Mouse (Mus musculus) small intestine, adult 2 months (tissue): ENCODE data around the gene Pawr.

Source experiments
- CTCF ChIP-seq: fragments of 200-500 bp; IDR thresholded peaks from 2 replicates; pipeline ENCODE4 v1.5.1; 2012; ENCODE audit warnings: low read depth, mild to moderate bottlenecking, control low read depth, inconsistent platforms, low read length, moderate library complexity, mixed read lengths; ENCODE audit not compliant: insufficient replicate concordance, insufficient read length; ENCODE audit errors: extremely low read depth
- POLR2A ChIP-seq: fragments of 200-500 bp; IDR thresholded peaks from 2 replicates; pipeline ENCODE4 v1.6.1; 2012; ENCODE audit warnings: low read depth, mild to moderate bottlenecking, control low read depth, inconsistent platforms, low read length, moderate library complexity

- TF ChIP-seq POLR2A (no peak), CTCF (no peak)
Observed at GRCm38 (mm10) chr10:108392151-108392550, 60.2 kb downstream of the Pawr start.
